Mouse (Mus musculus): ENCODE measurements around the gene Cx3cr1.
"Not testable (repeated sequence)": the region's sequence is repeated elsewhere in the genome, so short reads cannot be mapped to it uniquely, and the experiment has no call there.

Cx3cr1 gene

DNA sequence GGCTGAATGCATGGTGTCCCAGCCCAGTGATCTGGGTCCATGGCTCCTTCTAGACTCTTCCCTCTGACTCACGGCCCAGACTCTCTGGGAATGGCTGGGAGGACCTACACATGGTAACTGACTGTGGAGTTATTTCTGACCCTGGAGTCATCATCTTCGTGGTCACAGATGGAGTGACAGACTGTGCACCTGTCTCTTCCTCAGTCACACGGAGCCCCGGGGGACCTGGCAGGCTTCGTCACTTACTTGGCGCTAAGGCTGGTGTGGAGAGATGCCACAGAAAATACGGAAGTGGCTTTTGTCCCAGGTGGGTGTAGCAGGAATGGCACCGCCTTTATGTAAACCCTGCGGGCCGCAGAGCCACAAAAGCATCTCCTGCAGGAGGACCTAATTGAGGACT is 45.5 kb downstream of the Cx3cr1 start:
- peak; percentile 96 to 97 for DNase-seq

DNA sequence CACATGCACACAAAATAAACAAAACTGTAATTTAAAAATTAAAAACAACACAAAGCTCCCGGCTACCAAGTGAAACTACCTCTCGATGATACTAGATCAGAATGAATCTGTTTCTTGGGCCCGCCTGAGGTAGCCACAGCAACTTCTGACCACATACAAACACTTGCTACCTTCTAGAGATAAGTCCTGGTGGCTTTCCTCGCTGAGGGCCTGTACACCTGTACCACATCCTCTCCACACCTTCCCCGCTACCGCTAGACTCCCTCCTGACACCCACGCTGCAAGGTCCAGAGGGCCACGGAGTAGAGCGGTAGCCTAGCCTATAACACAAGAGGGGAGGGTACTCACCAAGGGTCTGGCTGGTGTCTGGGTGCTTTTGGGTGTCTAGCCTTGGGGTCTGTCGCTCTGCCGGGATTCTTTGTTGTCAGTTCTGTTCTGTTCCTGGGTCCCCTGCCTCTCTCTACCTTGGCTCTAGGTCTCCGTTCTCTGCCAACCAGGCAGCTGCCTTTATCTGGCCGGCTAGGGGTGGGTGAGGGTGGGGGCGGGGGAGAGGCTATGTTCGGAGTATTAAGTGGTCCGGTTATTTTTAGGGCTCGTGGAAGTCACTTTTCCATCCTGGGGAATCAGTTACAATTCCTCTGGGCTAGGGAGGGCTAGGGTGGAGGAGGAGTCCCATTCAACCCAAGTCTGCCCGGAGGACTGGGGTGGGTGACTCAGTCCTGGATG is 46.4 kb downstream of the Cx3cr1 start, which contains the start of gene Xirp1:
Gene Xirp1 (minus strand): TSS at position 513 of the 726 bp plus-strand sequence.
- DNase-seq = no peak

DNA sequence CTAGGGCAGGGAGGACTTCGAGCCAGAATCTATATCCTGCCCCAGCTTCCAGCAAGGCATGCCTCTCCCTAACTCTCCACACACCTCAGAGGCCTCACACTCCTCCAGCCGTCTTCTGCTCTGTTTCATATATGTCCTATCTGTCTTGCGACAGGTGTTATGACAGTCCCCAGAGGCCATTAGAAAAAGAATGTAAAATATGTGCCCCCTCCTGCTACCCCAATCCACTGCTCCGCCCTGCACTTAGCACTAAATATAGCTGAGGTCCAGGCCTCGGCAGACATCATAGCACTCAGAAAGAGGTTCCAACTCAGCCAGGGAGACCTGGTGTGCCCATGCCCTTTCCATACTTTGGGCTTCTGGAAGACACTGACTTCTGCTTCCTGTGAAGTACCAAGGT is 48.5 kb downstream of the Cx3cr1 start:
- DNase-seq = no peak

DNA sequence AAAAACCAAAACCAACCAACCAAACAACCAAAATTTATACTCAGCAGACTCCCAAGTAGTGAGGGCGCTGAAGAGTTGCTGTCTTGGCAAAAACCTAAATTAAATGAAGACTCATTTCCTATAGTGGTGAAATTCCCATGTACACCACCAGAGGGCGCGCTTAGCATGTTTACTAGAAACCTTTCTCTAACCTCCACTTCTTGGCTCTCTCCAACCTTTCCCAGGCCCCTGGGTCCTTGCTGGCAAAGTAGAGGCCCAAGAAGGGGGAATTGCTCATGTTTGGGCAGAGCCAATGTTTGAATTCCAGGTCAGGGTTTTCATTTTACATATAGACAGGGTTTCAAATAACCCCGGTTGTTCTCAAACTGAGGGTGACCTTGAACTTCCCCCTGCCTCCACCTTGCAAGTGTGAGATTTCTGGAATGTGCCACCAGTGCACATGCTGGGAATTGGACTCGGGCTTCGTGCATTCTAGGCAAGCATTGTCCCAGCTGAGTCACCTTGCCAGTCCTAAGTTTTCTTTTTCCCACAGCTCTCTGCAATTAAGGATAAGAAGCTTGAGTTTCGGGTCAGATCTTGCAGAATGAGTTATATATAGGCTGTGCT is 49.3 kb downstream of the Cx3cr1 start:
- peak; percentile 86 to 95 for DNase-seq

DNA sequence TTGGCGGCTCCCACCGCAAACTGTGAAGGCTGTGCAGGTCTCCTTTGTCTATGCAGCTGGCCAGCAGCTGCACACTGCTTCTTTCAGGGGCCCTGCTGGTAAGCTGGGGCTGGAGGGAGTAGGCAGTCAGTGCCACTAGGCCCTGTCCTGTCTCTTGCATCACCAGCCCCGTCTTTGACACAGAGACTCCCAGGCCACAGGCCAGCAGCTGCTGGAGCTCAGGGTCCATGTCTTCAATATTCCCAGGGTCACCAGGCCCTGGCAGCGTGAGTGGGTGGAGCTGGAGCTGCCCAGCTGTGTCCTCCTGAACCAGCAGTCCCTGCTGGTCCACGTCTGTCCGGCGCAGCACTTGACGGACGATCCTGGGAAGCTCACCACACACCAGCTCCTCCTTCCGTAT is 52.7 kb downstream of the Cx3cr1 start:
- DNase-seq = no peak

DNA sequence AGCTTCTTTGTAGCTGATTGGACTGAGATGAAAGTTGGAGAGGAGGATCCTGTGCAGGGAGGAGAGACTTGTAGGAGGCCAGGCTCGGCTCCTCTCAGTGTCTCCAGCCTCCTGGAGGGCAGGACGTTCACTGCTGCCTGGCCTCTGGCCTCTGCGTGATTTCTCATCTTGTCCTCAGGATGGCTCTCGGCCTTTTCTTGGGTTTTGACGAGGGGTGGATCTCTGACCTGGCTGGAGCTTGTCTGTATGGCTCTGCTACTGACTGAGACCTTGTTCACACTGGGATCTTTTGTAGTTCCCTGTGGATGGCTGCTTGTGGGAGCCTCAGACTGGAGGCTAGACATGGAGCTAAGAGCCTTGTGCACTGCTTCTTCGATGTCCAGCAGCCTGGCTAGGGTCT is 54.9 kb downstream of the Cx3cr1 start:
- no peak for DNase-seq

DNA sequence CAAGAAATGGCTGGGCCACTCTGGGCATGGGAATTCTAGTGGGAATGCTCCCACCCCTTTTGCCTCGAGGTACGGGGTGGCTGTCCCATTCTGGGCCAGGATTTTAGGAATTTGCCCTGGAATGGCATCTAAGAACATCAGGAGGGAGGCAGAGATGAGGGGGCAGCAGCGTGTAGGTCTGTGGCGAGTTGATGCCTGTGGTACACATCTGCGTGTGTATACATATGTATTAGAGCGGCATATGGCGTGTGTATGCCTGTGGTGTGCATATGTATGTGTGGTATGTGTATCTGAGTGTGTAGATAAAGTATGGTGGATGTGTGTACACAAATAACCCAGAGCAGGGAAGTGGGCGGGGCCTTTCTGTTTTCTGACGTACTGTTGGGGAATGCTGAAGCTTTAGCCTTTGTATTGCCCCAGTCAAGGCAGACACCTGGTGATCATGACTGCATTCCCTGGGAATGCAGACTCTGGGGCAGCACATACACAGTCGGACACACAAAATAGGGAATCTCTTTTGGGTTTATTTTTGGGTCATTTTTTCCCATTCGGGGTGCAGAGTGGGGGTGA is 56.3 kb downstream of the Cx3cr1 start:
- DNase-seq = no peak

DNA sequence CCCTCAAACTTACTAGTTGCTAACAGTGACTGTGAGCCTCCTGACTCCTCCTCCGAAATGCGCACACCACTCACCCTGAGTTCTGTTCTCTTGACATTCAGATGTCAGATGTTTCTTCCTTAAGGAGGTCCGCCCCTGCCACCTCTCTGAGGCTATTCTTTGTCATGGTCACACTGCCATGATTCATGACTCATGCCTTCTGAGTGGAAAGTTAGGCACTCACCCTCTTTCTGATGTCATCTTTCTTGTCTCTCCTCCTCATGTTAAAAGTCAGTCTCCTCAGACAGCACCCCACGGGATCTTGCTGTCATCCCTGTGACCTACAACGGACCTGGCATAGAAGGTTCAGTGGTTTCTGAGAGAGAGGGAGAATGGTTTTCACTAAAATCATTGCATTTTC is 56.9 kb downstream of the Cx3cr1 start:
- DNase-seq = no peak

DNA sequence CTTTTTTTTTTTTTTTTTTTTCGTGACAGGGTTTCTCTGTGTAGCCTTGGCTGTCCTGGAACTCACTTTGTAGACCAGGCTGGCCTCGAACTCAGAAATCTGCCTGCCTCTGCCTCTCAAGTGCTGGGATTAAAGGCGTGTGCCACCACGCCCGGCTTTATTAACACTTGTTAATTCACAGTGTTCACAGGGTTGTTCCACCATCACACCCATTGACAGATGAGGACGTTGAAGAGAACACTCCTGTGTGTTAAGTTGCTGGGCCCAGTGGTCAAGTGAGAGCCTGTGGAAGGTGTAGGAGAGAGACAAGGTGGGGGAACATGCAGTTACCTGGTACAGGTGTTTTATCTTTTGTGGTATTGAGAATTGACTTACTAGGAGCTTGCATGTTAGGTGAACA is 57.5 kb downstream of the Cx3cr1 start:
- not testable (repeated sequence) for DNase-seq

DNA sequence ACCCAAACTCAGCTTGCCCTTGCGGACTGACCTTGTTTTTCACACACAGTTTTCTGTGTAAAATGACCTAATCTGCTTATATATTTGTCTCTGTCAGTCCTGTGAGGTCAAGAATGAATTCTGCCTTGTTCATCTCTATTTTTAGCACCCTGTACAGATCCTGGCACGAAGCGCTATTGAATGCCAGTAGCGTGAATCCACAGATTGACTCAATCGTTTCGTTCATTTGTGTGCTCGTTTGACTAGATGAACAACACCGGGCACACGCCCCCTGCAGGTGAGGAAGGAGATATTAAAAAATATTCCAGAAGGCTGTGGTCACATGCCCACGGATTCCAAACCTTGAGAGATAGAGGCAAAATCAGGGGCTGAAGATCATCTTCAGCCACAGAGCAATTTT is 58.1 kb downstream of the Cx3cr1 start:
- DNase-seq = peak; percentile 89 to 92

DNA sequence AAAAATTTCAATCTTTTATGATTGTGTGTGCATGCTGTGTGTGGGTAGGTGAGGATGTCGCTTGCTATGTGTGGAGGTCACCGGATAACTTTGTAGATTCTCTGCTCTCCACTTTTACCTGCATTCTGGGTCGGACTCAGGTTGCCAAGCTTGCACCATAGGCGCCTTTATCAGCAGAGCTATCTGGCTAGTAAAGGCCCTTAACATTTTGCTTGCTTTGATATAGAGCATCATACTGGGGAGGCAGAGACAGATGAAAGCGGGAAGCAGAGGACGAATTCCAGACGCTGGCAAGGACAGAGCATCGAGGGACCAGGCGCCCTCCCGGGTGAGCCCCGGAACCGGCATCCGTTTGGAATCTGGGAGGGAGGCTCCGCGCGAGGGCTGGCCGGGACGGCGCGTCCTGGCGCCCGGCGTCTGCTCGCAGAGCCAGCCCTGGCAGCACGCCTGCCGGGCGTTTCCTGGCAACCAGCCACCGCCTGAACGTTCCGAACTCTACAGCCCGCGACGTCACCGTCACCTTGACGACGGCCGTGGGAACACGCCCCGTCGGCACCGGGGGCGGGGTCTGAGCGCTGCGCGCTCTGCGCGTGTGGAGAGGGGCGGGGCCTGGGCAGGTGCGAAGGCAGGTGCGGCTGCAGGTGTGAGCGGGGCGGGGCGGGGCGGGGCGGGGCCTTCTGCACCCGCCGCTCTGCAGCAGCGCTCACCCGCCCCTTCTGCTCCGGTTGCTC is 58.7 kb downstream of the Cx3cr1 start:
- peak; percentile 100 for DNase-seq

DNA sequence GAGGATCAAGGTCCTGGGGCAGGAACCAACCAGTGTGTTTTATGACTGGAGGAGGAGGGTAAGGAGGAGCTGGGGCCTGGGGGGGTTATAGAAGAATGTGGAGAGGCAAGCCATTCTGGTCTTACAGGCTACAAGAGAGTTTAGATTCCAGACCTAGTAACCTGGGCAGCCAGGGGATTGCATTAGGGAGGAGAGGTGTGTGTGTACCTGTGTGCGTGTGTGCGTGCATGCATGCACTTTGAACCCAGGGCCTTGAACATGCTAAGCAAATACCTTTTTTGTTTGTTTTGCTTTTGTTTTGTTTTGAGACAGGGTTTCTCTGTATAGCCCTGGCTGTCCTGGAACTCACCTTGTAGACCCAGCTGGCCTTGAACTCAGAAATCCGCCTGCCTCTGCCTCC is 59.8 kb downstream of the Cx3cr1 start:
- DNase-seq = no peak

DNA sequence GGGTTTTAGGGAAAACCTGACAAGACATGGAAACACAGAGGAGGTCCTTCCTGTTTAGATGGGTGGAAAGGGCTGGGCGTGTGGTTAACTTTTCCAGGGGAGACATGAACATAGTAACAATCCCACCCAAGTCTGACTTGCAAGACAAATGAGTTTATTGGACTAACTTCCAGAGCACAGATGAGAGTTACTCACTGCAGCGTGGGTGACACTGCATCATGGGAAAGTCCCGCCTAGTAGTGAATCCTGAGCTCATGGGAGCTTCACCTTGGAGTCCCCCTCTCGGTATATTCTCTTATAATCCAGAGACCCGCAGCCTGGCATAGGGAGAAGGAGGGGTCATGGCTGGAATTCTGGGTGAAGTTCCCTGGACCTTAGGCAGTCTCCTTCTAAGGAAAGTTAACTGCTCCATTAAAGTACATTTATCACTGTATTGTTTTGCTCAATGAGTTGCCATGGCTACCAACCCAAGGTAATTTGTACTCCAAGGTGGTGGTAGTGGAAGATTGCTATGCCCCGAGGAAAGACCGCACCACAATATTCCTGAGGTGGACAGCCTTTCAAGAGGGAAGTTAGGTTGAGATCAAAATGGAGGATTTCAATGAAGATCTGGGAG is 60.3 kb downstream of the Cx3cr1 start:
- no peak for DNase-seq

DNA sequence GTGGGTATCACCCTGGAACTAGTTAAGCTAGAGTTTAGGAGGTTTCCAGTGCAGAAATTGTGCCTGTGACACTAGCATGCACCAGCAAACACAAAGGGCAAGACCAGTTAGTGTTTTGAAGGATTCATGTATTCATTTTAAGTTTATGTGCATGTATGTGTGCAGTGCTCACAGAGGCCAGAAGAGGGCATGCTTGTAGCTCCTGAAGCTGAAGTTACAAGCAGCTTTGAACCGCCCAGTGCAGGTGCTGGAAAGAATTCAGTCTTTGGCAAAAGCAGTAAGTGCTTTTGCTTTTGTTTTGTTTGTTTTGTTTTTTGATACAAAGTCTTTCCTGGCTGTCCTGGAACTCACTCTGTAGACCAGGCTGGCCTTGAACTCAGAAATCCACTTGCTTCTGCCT is 61.8 kb downstream of the Cx3cr1 start:
- DNase-seq = no peak

DNA sequence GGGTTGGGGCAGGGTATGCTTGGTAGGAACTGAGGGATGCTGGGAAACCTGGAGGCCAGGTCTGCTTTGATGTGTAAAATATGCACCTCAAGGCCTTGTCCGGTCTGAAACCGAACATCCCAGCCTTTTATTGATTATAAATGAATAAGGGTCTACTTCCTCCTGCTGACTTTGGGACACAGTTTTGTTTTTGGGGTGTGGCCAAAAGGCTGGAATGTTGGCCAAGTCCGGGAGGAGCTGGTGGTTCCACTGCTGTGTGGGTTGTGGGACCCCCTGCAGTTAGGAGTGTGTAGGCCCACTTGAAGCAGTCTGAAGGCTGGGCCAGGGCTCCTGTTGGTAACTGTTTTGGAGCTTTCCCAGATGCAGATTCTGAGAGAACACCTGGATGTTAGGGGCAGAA is 63.7 kb downstream of the Cx3cr1 start:
- DNase-seq = no peak

DNA sequence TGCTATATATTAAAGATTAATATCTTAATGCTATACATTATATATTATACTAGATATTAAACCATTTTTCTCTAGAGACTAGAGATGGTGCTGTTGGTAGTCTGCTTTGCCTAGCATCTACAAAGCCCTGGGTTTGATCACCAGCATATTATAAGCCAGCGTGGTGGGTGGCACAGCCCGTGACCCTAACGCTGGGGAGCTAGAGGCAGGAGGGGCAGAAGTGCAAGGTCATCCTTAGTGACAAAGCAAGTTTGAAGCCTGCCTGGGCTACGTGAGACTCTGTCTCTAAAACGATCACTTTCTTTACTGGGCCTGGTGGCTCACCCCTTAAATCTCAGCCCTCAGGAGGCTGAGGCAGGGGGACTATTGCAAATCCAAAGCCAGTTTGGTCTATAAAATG is 66.8 kb downstream of the Cx3cr1 start:
- DNase-seq = no peak

DNA sequence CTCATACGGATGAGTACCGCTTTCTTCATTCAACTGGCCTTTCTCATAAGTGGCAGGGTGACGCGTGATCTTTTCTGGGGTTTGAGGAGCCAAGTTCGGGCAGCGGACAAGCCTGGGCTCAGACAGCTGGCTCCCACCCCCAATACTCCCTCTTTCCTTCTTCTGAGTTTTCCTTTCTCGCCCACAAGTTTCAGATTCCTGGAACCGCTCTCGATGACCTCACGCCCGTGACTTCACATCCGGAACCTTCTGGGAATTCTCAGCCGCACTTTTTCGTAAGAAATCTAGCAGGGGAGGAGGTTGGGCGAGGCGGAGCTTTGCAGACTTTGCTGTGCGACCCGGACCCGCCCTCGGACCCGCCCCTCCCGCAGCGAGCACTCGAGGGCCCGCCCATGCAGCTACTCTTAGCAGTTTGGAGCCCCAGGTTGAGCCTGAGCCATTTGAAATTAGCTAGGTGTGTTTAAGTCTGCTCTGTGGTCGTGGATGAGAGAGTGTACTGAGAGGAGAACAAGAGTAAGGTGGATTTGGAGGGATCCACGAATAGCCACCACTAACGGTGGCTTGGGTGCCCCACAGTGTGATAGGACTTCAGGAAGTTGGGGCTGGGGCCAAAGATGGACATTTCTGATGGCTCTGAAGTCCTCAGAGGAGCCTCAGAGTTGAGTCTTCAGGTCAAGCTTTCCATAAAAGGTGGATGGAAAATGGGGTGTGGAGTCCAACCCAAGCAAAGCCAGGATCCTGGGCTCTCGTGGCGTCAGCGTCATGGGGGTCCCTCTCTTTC is 67.5 kb downstream of the Cx3cr1 start:
- no peak for DNase-seq

DNA sequence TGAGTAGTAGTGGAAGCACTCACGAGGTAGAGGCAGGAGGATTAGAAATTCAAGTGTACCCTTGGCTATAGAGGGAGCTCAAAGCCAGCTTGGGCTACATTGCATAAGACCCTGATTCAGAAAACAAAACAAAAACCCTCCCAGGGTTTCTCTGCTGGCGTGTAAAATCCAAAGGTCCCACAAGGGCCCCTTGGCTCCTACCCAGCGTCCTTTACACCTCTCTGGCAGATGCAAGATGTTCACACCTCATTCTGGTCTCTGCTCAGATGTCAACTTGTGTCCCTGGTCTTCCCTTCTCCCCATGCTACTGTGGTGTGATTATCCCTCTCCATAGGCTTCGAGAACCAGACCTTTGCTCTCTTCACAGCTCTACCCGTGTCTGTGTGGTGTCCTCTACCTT is 68.9 kb downstream of the Cx3cr1 start:
- no peak for DNase-seq

DNA sequence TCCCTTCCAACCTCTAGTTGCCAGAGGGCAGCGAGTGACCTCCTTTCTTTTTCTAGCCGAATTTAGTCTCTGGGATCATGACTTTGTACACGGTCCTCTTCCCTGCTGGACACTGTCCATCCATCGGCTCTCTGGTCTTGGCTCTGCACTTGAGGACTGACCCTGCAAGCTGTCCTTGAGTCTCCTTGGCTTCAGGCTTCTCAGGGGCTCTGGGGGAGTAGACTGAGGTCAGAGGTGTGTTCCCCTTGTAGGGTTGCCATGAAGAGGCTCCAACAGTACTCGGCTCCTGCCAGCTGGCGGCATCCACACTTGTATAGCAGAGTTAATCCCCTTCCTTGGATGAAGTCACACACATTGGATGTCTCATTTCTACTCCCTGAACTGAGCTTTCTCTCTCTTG is 70.0 kb downstream of the Cx3cr1 start:
- DNase-seq = peak in 1 of 2 experiments; percentile 42

DNA sequence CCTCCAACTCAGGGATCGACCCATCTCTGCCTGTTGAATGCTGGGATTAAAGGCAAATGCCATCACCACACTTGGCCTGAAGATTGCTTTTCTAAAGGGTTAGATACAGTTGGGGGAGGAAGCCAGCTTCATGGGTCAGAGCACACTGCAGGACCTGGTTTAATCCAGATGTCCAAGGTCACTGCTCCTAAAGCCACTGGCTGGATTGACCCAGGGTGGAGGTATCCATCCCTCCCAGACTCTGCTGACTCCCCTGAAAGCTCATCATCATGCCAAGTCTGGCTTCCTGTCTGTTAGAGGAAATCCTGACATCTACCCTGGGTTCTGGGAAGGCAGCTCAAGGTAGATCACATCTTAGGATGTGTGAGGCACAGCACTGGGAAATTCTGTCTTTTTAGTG is 70.9 kb downstream of the Cx3cr1 start:
- no peak for DNase-seq

DNA sequence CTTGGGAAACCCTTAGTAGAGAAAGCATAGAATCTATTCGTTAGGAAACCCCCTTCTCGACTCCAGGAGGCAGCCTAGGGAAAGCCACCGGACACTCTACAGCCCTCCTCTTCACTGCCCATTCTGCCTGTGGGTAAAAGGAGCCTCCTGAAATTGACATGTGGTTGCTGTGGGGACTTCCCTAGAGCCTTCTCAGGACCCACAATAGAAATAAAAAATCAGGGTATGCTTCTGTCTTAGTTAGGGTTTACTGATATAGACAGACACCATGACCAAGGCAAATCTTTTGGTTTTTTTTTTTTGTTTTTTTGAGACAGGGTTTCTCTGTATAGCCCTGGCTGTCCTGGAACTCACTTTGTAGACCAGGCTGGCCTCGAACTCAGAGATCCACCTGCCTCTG is 73.6 kb downstream of the Cx3cr1 start:
- DNase-seq = no peak

DNA sequence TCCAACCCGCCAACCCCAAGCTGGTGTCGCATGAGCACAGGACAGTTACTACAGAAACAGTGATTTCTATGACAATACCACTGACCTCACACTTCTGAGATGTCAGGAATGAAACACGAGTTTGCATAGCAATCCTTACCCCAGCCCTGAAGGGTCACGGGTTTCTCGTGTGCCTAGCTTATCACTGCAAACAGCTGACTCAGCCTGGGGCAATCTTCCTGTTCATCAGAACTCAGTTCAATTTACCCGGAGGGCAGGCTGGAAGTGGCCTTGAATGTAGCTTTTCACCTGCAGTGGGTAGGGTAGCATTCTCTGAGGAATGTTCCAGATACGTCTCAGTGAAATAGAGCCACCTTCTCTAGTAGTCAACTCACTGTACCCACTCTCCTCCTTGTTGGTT is 75.5 kb downstream of the Cx3cr1 start:
- no peak for DNase-seq
